Mouse (Mus musculus) lung, postnatal 4 days (tissue): ENCODE measurements around the gene Nr3c2.

Experiments
- DNase-seq, 2 experiments: peaks; one replicate each; pipeline ENCODE4 v3.0.0; 2021

Gene Nr3c2

GRCm38 (mm10) chr8:77086036-77086435 lies 186.8 kb downstream of the Nr3c2 start:
- no peak for DNase-seq

DNA sequence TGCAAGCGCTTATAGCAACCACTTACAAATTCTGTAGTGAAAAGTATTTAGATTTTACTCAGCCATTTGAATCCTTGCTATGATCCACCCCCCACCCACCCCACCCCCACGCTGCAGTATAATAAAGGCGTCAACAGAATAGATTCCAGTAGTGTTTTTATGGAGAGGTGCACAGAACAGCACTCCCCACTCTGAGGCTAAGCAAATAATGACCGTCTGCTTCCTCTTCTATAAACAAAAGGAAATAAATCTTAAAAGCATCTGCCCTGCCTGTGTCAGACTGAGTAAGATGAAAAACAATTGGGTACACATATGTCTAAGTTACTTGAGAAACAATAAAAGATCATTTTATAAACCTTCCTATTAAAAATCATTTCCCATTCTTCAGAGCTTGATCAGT lies 197.5 kb downstream of the Nr3c2 start:
- DNase-seq, result no peak

DNA sequence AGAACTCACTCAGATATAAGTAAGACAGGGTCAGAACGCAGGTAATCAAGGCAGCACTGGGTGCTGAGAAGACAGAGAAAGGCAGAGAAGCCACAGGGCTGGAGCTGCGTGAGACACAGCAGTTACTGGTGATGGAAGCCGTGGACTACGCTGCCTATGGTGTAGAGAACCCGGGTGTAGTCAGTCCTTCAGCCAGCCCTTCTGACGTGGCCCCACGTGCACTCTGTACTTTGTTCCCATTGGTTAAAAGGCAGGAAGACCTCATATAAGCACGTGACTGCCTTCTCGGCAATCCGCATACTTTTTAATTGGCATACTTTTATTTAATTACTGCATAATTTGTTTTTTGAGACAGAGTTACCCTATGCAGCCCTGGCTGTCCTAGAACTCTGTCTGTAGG lies 198.9 kb downstream of the Nr3c2 start:
- DNase-seq, result no peak

- DNase-seq, result no peak
Measured at GRCm38 (mm10) chr8:77100370-77100769, 201.1 kb downstream of the Nr3c2 start.

- no peak for DNase-seq
Measured at GRCm38 (mm10) chr8:77102879-77103278, 203.6 kb downstream of the Nr3c2 start.

DNA sequence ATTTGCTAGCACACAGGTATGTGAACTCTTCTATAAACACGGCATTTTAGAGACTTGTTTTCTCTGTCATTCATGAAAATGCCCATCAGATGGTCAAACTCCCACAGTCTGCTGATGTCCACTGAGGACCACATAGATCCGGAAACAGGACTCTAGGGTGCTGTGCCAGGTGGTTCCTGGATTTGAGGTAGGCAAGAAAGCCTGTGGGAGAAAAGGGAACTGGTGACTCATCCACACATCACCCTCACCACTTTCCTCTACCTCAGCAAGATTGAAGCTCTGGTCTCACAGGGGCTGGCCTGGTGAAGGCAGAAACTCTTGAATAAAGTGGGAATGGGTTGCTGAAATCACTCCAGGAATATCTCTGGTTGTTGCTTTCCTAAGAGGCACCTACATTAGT lies 213.5 kb downstream of the Nr3c2 start:
- no peak for DNase-seq

DNA sequence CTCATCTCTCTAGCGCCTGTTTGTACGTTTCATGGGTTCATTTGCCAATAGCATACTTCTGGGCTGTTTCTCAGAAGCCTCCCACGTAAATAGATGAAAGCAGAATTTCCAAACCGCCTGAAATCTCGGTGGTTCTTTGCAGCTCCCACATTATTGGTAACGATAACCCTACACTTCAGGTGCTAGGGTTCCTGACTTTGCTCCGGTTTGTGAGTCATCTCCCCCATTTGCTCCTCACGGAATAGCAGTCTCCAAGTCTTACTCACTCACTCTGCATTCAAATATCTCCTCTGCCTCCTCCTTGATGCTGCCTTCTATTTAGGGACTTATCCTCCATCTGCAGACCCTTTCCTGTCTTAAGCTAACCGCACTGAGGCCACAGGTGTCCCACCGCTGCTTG lies 215.5 kb downstream of the Nr3c2 start:
- no peak for DNase-seq

- DNase-seq, result no peak
Measured at GRCm38 (mm10) chr8:77116419-77117079, 217.3 kb downstream of the Nr3c2 start.

DNA sequence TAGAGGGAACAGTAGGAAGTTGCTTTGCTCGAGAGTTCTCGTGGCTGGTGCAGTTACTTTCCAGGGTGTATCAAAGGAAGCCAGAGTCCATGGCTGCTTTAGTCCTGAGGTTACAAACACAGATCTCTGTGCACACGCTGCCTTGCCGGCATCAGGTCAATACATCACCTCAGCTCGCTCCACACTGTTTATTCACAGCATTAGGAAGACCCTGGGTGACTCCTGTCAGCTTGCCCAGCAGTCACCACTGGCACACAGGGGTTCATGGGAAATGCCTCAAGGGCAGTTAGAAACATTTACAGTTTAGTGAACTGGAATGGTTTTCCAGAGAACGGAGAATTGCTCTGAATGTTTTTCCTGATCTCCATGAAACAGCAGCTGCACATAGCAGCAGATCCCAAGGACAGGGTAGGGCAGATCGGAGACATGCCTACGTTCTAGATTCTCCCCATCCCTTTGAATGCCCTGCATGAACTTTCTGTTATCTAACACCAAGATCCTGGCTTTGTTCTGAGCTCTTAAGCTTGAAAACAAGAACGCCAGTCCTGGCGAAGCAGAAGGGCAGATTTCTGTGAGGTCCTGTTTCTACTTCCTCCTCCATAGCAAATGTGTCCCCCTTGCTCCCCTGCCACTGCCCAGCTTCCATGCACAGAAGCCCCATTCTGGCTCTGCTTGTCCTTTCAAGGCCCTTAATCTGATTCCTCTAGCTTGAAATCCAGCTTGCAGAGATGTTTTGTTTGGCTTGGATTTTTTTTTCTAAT lies 221.7 kb downstream of the Nr3c2 start:
- DNase-seq, result no peak

DNA sequence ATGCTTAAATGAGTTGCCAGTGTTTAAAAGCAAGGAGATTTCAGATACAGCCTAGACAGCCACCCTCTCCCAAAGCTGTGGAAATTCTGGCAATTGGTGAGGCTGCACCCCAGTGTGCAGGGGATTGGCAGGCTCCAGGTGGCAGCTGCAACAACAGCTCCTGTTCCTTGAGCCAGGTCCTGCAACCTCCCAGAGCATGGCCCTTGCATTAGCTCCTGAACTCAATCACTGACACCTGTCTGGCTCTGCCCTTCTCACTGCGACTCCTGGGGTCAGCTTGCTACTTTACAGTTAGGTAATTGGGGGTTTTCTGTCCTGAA lies 222.3 kb downstream of the Nr3c2 start:
- DNase-seq, result no peak

DNA sequence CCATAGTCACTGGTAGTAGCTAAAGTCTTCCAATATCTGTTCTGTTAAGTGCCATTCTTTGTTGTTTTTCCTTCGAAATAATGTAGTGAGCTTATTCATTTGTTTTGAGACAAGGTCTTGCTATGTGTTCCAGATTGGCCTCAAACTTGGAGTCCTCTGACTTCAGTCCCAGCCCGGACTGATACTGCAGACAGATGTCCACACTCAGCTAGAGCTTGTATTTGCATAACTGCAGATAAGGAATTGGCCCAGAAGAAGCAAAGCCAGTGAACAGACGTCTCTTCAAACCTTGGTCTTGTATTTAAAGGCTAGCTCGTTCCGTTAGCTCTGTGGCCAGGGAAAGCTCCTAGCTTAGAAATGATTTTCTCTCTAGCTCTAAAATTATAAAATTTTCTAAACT lies 223.1 kb downstream of the Nr3c2 start:
- DNase-seq, result peak in 1 of 2 experiments; percentile 4

- no peak for DNase-seq
Measured at GRCm38 (mm10) chr8:77125777-77126176, 226.5 kb downstream of the Nr3c2 start.

- DNase-seq, result no peak
Measured at GRCm38 (mm10) chr8:77128006-77128405, 228.8 kb downstream of the Nr3c2 start.

DNA sequence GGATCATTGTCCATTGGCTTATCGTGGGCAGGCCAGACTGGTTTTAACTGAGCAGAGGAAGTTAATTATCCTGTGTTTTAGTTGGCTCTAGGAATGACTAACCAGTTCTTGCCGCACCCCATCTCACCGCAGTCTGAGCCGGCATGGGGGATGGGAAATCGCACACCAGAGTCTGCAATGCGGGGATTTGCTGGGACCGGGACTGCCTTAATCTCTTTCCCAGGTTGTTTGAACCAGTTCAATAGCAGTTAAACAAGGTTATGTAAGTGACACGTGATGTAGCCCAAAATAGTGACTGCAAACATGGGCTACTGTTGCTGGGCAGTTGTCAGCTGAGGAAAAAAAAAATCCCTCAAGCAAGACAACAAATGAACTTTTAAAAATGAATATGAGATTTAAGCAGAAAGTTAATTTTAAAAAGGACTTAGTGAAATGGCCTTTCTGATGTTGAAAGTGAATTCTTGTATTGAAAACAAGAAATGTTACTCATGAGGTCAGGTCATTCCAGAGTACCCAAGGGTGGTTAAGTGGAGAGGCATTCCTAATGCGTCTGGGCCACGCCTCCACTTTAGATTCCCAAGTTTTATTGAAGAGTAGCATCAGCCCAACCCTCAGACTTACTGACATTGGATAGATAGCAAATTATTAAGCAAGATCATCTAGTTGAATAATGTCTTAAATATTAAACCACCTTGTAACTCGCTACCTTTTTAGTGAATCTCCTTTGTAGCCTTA lies 233.8 kb downstream of the Nr3c2 start:
- DNase-seq, result peak; percentile 43 to 63

GRCm38 (mm10) chr8:77133797-77134385 lies 234.6 kb downstream of the Nr3c2 start:
- DNase-seq, result no peak

GRCm38 (mm10) chr8:77145285-77145684 lies 246.0 kb downstream of the Nr3c2 start:
- no peak for DNase-seq

- DNase-seq, result peak in 1 of 2 experiments; percentile 35
Measured at GRCm38 (mm10) chr8:77154496-77154895, 255.3 kb downstream of the Nr3c2 start.

DNA sequence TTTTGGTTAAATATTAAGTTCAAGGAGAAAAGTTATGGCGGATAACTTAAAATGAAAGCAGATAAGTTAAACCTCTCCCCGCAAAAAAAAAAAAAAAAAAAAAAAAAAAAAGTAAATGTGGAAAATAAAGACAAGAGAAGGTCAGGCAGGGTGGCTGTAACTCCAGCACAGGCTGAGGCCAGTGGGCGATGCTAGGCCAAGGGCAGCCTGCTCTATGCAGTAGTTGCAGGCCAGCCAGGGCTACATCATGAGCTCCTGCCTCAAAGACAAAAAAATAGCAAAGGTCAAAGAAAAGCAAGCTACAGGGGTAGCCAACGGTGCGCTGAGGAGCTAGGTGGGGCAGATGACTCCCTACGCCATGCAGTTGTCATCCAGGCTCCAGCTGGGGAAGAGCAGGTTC lies 270.1 kb downstream of the Nr3c2 start:
- DNase-seq, result no peak

- DNase-seq, result no peak
Measured at GRCm38 (mm10) chr8:77169757-77170438, 270.7 kb downstream of the Nr3c2 start.

- no peak for DNase-seq
Measured at GRCm38 (mm10) chr8:77170439-77170759, 271.2 kb downstream of the Nr3c2 start.

GRCm38 (mm10) chr8:77173075-77173657 lies 273.9 kb downstream of the Nr3c2 start:
- DNase-seq, result peak in 1 of 2 experiments; percentile 32

DNA sequence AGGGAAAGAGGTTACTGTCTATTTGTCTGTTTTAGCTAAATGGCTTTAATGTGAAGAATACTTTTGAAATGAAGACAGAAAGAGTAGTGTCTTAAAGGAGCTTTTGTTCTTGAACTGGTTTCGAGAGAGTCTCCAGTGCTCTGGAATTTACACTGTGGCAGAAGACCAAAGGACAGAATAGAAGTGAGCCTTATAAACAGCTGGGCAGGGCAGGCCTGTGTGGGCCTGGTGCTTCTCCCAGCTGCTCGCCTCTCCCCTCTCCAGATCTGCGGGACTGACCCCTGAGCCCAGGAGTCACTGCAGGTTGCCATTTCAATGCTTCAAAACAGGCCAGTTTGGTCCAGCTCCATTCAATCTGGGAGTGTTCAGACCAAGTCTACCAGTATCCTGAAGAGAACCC lies 274.5 kb downstream of the Nr3c2 start:
- no peak for DNase-seq

- DNase-seq, result no peak
Measured at GRCm38 (mm10) chr8:77175471-77175870, 276.2 kb downstream of the Nr3c2 start.
